Mouse (Mus musculus) lung, embryonic 14.5 days (tissue): ENCODE results near the gene Pak1. TPM values are rescaled to one million over a fixed set of nuclear protein-coding genes. Genes with fewer than 3 reads are reported as not detected.

ENCODE experiments used
- ATAC-seq: fragments of 200-750 bp; cut with Nextera tagmentation; 2 replicates; pipeline ENCODE4 v1.8.0; 2017; ENCODE audit warnings: mild to moderate bottlenecking, moderate TSS enrichment, moderate library complexity; ENCODE audit not compliant: insufficient read depth
- DNase-seq: peaks from one replicate; pipeline ENCODE4 v3.0.0-alpha.2; 2015
- H3K27ac ChIP-seq: fragments of 300-500 bp; sonication (generic); 2 replicates; pipeline ENCODE4 v1.5.1; 2014; ENCODE audit warnings: low read depth, mild to moderate bottlenecking, moderate library complexity
- H3K27me3 ChIP-seq: fragments of 300-500 bp; sonication (generic); 2 replicates; pipeline ENCODE4 v1.6.1; 2014; ENCODE audit warnings: low read length, control low read depth; ENCODE audit not compliant: insufficient read depth
- H3K36me3 ChIP-seq: fragments of 300-500 bp; sonication (generic); 2 replicates; pipeline ENCODE4 v1.6.1; 2014; ENCODE audit warnings: control low read depth; ENCODE audit not compliant: insufficient read depth
- H3K4me1 ChIP-seq: fragments of 300-500 bp; sonication (generic); 2 replicates; pipeline ENCODE4 v1.6.1; 2014; ENCODE audit warnings: antibody characterized with exemption, control low read depth; ENCODE audit not compliant: insufficient read depth
- H3K4me2 ChIP-seq: fragments of 300-500 bp; sonication (generic); 2 replicates; pipeline ENCODE4 v1.6.1; 2014; ENCODE audit warnings: mild to moderate bottlenecking
- H3K4me3 ChIP-seq: fragments of 300-500 bp; sonication (generic); 2 replicates; pipeline ENCODE4 v1.5.1; 2014; ENCODE audit warnings: low read depth, low read length
- H3K9ac ChIP-seq: fragments of 300-500 bp; sonication (generic); 2 replicates; pipeline ENCODE4 v1.6.1; 2014
- H3K9me3 ChIP-seq: fragments of 300-500 bp; sonication (generic); 2 replicates; pipeline ENCODE4 v1.6.1; 2016; ENCODE audit warnings: low read depth, low read length, control low read depth
- CTCF ChIP-seq: IDR thresholded peaks from 2 replicates; pipeline ENCODE4 v1.5.1; 2016; ENCODE audit warnings: antibody characterized with exemption, low read depth
- WGBS: fragments of 180-500 bp; shearing (Covaris S2); extraction: QIAGEN DNeasy Blood & Tissue Kit; methylation state at CpG from one replicate; pipeline ENCODE4 v1.1.7; 2014; 5-methylcytosine and 5-hydroxymethylcytosine counted together
- polyA plus RNA-seq: library from polyadenylated mRNA; unstranded; fragments of >200 nt; fragmentation: Nextera tagmentation; extraction: Ambion mirVana; gene quantifications from 2 replicates; pipeline ENCODE4 v1.2.1, GENCODE M21; 2014

The Pak1 gene
- polyA plus RNA-seq, result 19.2 and 20.4 TPM in 2 replicates

GRCm38 (mm10) chr7:97788190-97788668 lies at the start of gene Pak1:
Gene Pak1 (plus strand): TSS chr7:97788541.
- Histone ChIP-seq H3K4me1 (peaks cover 2% of the 10 kb centered on the region; the same call in 1 of the 2 replicates), H3K4me2 (peak within 1 kb of the TSS; percentile 98), H3K27ac (peak within 1 kb of the TSS; percentile 48), H3K27me3 (0 out of 2 replicates have a peak, but pooled peaks cover 7% of the 10 kb centered on the region), H3K9ac (peak within 1 kb of the TSS; percentile 66), H3K36me3 (no peaks in the 10 kb centered on the region), H3K9me3 (no peaks in the 10 kb centered on the region), H3K4me3 (peak within 1 kb of the TSS; percentile 66)
- TF ChIP-seq CTCF, result no peak
- under 1% methylated on average over 42 of the region's 46 CpGs for WGBS
- ATAC-seq (peak; percentile 94), DNase-seq (peak; percentile 82)

- no peak for TF ChIP-seq CTCF
- DNase-seq (peak; percentile 47), ATAC-seq (no peak)
- H3K27ac ChIP-seq, result no peak overlapping the region
- no peak overlapping the region for H3K9ac ChIP-seq
- H3K4me3 ChIP-seq, result no peak overlapping the region
- no peaks in the 10 kb centered on the region for H3K4me1 ChIP-seq
- no peak overlapping the region for H3K4me2 ChIP-seq
- H3K36me3 ChIP-seq, result no peaks in the 10 kb centered on the region
- peaks cover 10% of the 10 kb centered on the region; the same call in 1 of the 2 replicates for H3K27me3 ChIP-seq
- H3K9me3 ChIP-seq, result no peaks in the 10 kb centered on the region
- 31% methylated on average over 10 of the region's 10 CpGs for WGBS
Measured at GRCm38 (mm10) chr7:97740948-97741347, 47.4 kb upstream of the Pak1 start.

- Histone ChIP-seq H3K4me2 (no peak overlapping the region), H3K36me3 (no peaks in the 10 kb centered on the region), H3K9ac (no peak overlapping the region), H3K4me3 (no peak overlapping the region), H3K27ac (no peak overlapping the region), H3K9me3 (no peaks in the 10 kb centered on the region), H3K27me3 (peaks cover 8% of the 10 kb centered on the region; the same call in 1 of the 2 replicates), H3K4me1 (no peaks in the 10 kb centered on the region)
- no peak for TF ChIP-seq CTCF
- DNase-seq, result no peak
- no peak for ATAC-seq
- 18% methylated on average over 1 of the region's 1 CpGs for WGBS
Measured at GRCm38 (mm10) chr7:97741756-97742291, 46.5 kb upstream of the Pak1 start.

GRCm38 (mm10) chr7:97745299-97745698 lies 43.0 kb upstream of the Pak1 start:
- 0 out of 2 replicates have a peak, but pooled peaks cover 2% of the 10 kb centered on the region for H3K4me1 ChIP-seq
- no peak overlapping the region for H3K4me2 ChIP-seq
- H3K27ac ChIP-seq, result no peak overlapping the region
- H3K9me3 ChIP-seq, result no peaks in the 10 kb centered on the region
- H3K4me3 ChIP-seq, result no peak overlapping the region
- no peaks in the 10 kb centered on the region for H3K36me3 ChIP-seq
- ATAC-seq (no peak), DNase-seq (peak; percentile 85)
- peak; percentile 79 for TF ChIP-seq CTCF
- H3K9ac ChIP-seq, result no peak overlapping the region
- H3K27me3 ChIP-seq, result no peaks in the 10 kb centered on the region
- 20% methylated on average over 3 of the region's 3 CpGs for WGBS

GRCm38 (mm10) chr7:97747176-97747707 lies 41.1 kb upstream of the Pak1 start:
- DNase-seq (no peak), ATAC-seq (no peak)
- no peak overlapping the region for H3K27ac ChIP-seq
- WGBS, result 57% methylated on average over 4 of the region's 4 CpGs
- 0 out of 2 replicates have a peak, but pooled peaks cover 2% of the 10 kb centered on the region for H3K4me1 ChIP-seq
- H3K9ac ChIP-seq, result no peak overlapping the region
- no peak overlapping the region for H3K4me2 ChIP-seq
- no peaks in the 10 kb centered on the region for H3K36me3 ChIP-seq
- H3K9me3 ChIP-seq, result no peaks in the 10 kb centered on the region
- no peak overlapping the region for H3K4me3 ChIP-seq
- no peak for TF ChIP-seq CTCF
- H3K27me3 ChIP-seq, result no peaks in the 10 kb centered on the region

- TF ChIP-seq CTCF, result peak; percentile 92
- peak; percentile 67 for ATAC-seq
- H3K4me2 ChIP-seq, result peak overlapping the region; percentile 53
- H3K36me3 ChIP-seq, result no peaks in the 10 kb centered on the region
- H3K27me3 ChIP-seq, result no peaks in the 10 kb centered on the region
- 26% methylated on average over 28 of the region's 28 CpGs for WGBS
- H3K9ac ChIP-seq, result peak overlapping the region; percentile 29
- H3K9me3 ChIP-seq, result no peaks in the 10 kb centered on the region
- peak; percentile 95 for DNase-seq
- H3K4me3 ChIP-seq, result no peak overlapping the region
- H3K27ac ChIP-seq, result no peak overlapping the region
- 0 out of 2 replicates have a peak, but pooled peaks cover 2% of the 10 kb centered on the region for H3K4me1 ChIP-seq
Measured at GRCm38 (mm10) chr7:97747787-97748497, 40.4 kb upstream of the Pak1 start.
